ENCODE assay signal across 8 mouse cellular contexts in the genomic region with DNA sequence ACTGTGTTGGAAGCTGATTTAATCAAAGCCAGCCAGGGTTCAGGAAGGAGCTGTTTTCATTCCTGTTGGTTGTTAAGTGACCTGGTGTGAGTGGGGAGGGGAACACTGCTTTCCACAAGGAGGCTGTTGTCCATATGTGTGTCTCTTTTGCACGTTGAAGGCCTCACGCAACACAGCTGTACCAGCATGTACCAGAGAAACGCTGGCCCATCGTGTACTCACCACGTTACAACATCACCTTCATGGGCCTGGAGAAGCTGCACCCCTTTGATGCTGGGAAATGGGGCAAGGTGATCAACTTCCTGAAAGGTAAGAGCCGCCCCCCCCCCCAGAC. TPM values are rescaled to one million over a fixed set of nuclear protein-coding genes. Genes with fewer than 3 reads are reported as not detected.
DNase-seq lines count a peak whose midpoint lies in the region; ATAC-seq and TF ChIP-seq lines count a peak whose summit lies in the region.

No protein-coding gene starts in this region.

- peak overlapping the region; percentile 88 for H3K9ac ChIP-seq in heart, embryonic 13.5 days
- peak overlapping the region; percentile 87 for H3K9ac ChIP-seq in heart, embryonic 16.5 days (ENCODE audit: low read length)

- peak overlapping the region; percentile 72 for H3K27ac ChIP-seq in heart, embryonic 13.5 days (replicated peaks)
- peak overlapping the region; percentile 81 for H3K27ac ChIP-seq in heart, embryonic 16.5 days (ENCODE audit: low read length)
- H3K27ac ChIP-seq in macrophage: no peak overlapping the region

- H3K9me3 ChIP-seq in heart, embryonic 13.5 days: no peaks in the 10 kb centered on the region
- H3K9me3 ChIP-seq in G1E (replicated peaks): no peaks in the 10 kb centered on the region
- H3K9me3 ChIP-seq in heart, embryonic 16.5 days (replicated peaks; ENCODE audit: control insufficient read depth, low read length): no peaks in the 10 kb centered on the region

- 50% methylated on average over 6 of the region's 6 CpGs for WGBS in heart, embryonic 13.5 days
- WGBS in heart, embryonic 16.5 days: 42% methylated on average over 6 of the region's 6 CpGs
- WGBS in macrophage (ENCODE audit: missing documents): 61% methylated on average over 6 of the region's 6 CpGs

- TF ChIP-seq CTCF in G1E (IDR thresholded peaks at IDR 0.05; ENCODE audit: low read depth, low read length): no peak

- H3K4me1 ChIP-seq in heart, embryonic 13.5 days: peaks cover 78% of the 10 kb centered on the region
- H3K4me1 ChIP-seq in G1E (ENCODE audit: insufficient read depth, low read depth, low read length): peaks cover 35% of the 10 kb centered on the region
- H3K4me1 ChIP-seq in heart, embryonic 16.5 days (ENCODE audit: control insufficient read depth, insufficient read depth, low read length): peaks cover 43% of the 10 kb centered on the region

- no peak for ATAC-seq in heart, embryonic 13.5 days (ENCODE audit: extremely low read depth, insufficient number of reproducible peaks, low FRiP score, low TSS enrichment)
- ATAC-seq in G1E (ENCODE audit: extremely low read depth, insufficient number of reproducible peaks, low FRiP score, poor library complexity, severe bottlenecking): no peak
- ATAC-seq in heart, embryonic 16.5 days (replicated peaks; ENCODE audit: extremely low read depth, insufficient read depth, low FRiP score): no peak

- no peak for DNase-seq in heart, adult 9 months (ENCODE audit: low spot score in 2 of 2)
- DNase-seq in G1E (ENCODE audit: low spot score): no peak
- DNase-seq in thymus, postnatal 10 days (ENCODE audit: low spot score in 2 of 2): no peak
- DNase-seq in right cerebral cortex, adult 2 months (ENCODE audit: low spot score in 2 of 2): no peak
- no peak for DNase-seq in cerebellum, adult 9-10 months

- no peaks in the 10 kb centered on the region for H3K79me2 ChIP-seq in macrophage (ENCODE audit: inconsistent target)

- peak overlapping the region; percentile 88 for H3K4me2 ChIP-seq in heart, embryonic 13.5 days
- peak overlapping the region; percentile 74 for H3K4me2 ChIP-seq in heart, embryonic 16.5 days (ENCODE audit: low read depth, low read length)

- peaks cover 19% of the 10 kb centered on the region for H3K27me3 ChIP-seq in heart, embryonic 13.5 days (replicated peaks)
- peaks cover 32% of the 10 kb centered on the region for H3K27me3 ChIP-seq in G1E (ENCODE audit: insufficient read depth, low read length)
- H3K27me3 ChIP-seq in heart, embryonic 16.5 days (ENCODE audit: control insufficient read depth, insufficient read depth, low read length): no peaks in the 10 kb centered on the region

- H3K36me3 ChIP-seq in heart, embryonic 13.5 days: no peaks in the 10 kb centered on the region
- H3K36me3 ChIP-seq in G1E (replicated peaks) (no peaks in the 10 kb centered on the region), macrophage (ENCODE audit: inconsistent target) (no peaks in the 10 kb centered on the region)
- H3K36me3 ChIP-seq in heart, embryonic 16.5 days (ENCODE audit: control insufficient read depth, insufficient read depth): no peaks in the 10 kb centered on the region

- H3K4me3 ChIP-seq in heart, embryonic 13.5 days: peak overlapping the region; percentile 76
- peak overlapping the region; percentile 74 for H3K4me3 ChIP-seq in G1E (ENCODE audit: low read depth, low read length)
- peak overlapping the region; percentile 74 for H3K4me3 ChIP-seq in heart, embryonic 16.5 days (ENCODE audit: low read length)
- H3K4me3 ChIP-seq in macrophage (ENCODE audit: inconsistent target): peak overlapping the region; percentile 10; the same call in 1 of the 2 replicates

RNA-seq across cellular contexts. Expression of a gene that starts 0.7 kb away (rescaled TPM):
- polyA plus RNA-seq in heart, embryonic 13.5 days (2015; fragmentation: Nextera tagmentation; extraction: Ambion mirVana): 8.2 and 9.6 TPM in 2 replicates
- total RNA-seq in G1E (2014; fragmentation: Nextera tagmentation) (1.4 and 2.9 TPM in 2 replicates), G1E (2017) (0.52 and 1.4 TPM in 2 replicates)
- polyA plus RNA-seq in G1E (2012) (0.54 and 0.74 TPM in 2 replicates), macrophage (2018) (0.55 to 1.4 TPM (median 0.77 TPM) in 3 replicates)
- 10.8 and 12.4 TPM in 2 replicates for polyA plus RNA-seq in heart, embryonic 16.5 days (2015; fragmentation: Nextera tagmentation; extraction: Ambion mirVana)
- total RNA-seq in macrophage (2018; cell fraction: chromatin; rRNA removed): 1 to 10 TPM in 17 of 26 experiments, under 1 TPM in 5, not detected in 4; 0.50 to 9.6 (median 2.3) TPM
- 1 to 10 TPM in 6 of 26 experiments, under 1 TPM in 20; 0.27 to 1.5 (median 0.70) TPM for total RNA-seq in macrophage (2018; cell fraction: cytosol; rRNA removed)
- total RNA-seq in macrophage (2018; cell fraction: nucleus; rRNA removed): 1 to 10 TPM in 12 of 26 experiments, under 1 TPM in 12, not detected in 2; 0.26 to 4.5 (median 1.0) TPM

RNA-seq across cellular contexts. Expression of a gene that starts 40.6 kb away (rescaled TPM):
- 7.6 and 8.9 TPM in 2 replicates for polyA plus RNA-seq in heart, embryonic 13.5 days (2015; fragmentation: Nextera tagmentation; extraction: Ambion mirVana)
- total RNA-seq in G1E (2014; fragmentation: Nextera tagmentation) (97.7 and 114 TPM in 2 replicates), G1E (2017) (29.7 and 34.6 TPM in 2 replicates)
- polyA plus RNA-seq in G1E (2012) (44.3 and 90.0 TPM in 2 replicates), macrophage (2018) (0.62 to 5.7 TPM (median 2.0 TPM) in 3 replicates)
- 10.9 and 11.2 TPM in 2 replicates for polyA plus RNA-seq in heart, embryonic 16.5 days (2015; fragmentation: Nextera tagmentation; extraction: Ambion mirVana)
- 10 to 100 TPM in 1 of 26 experiments, 1 to 10 TPM in 24, under 1 TPM in 1; 0.38 to 11.2 (median 4.4) TPM for total RNA-seq in macrophage (2018; cell fraction: chromatin; rRNA removed)
- total RNA-seq in macrophage (2018; cell fraction: cytosol; rRNA removed): 1 to 10 TPM in 15 of 26 experiments, under 1 TPM in 11; 0.55 to 1.9 (median 1.2) TPM
- total RNA-seq in macrophage (2018; cell fraction: nucleus; rRNA removed): 10 to 100 TPM in 1 of 26 experiments, 1 to 10 TPM in 25; 1.1 to 26.0 (median 3.0) TPM

RNA-seq across cellular contexts. Expression of a gene that starts 55.1 kb away (rescaled TPM):
- polyA plus RNA-seq in heart, embryonic 13.5 days (2015; fragmentation: Nextera tagmentation; extraction: Ambion mirVana): 173 and 181 TPM in 2 replicates
- total RNA-seq in G1E (2014; fragmentation: Nextera tagmentation) (not detected in 2 replicates), G1E (2017) (0.17 and 0.27 TPM in 2 replicates)
- polyA plus RNA-seq in G1E (2012) (not detected in 2 replicates), macrophage (2018) (0.19 to 0.30 TPM in 2 of 3 replicates, not detected in the other)
- polyA plus RNA-seq in heart, embryonic 16.5 days (2015; fragmentation: Nextera tagmentation; extraction: Ambion mirVana): 158 and 162 TPM in 2 replicates
- 10 to 100 TPM in 1 of 26 experiments, 1 to 10 TPM in 2, under 1 TPM in 13, not detected in 10; 0.16 to 95.2 (median 0.49) TPM for total RNA-seq in macrophage (2018; cell fraction: chromatin; rRNA removed)
- under 1 TPM in 13 of 26 experiments, not detected in 13; 0.03 to 0.24 (median 0.05) TPM for total RNA-seq in macrophage (2018; cell fraction: cytosol; rRNA removed)
- 10 to 100 TPM in 1 of 26 experiments, under 1 TPM in 9, not detected in 16; 0.11 to 14.4 (median 0.30) TPM for total RNA-seq in macrophage (2018; cell fraction: nucleus; rRNA removed)

Comparison
In these comparisons a context has a peak if more than half of its experiments do, and no peak if none do; other contexts are left out.
1. H3K4me3 ChIP-seq: peak in every context shown above with its lines; median percentile 76 in heart, embryonic 13.5 days; 74 in G1E; 74 in heart, embryonic 16.5 days; 10 in macrophage.
2. RNA of a gene that starts 55.1 kb away (polyA plus RNA-seq): 173 to 181 TPM in heart, embryonic 13.5 days and 158 to 162 TPM in heart, embryonic 16.5 days; 0.19 to 0.30 TPM in macrophage and not detected in G1E; every median in the first group is over 100 times any median in the second.